Mouse (Mus musculus) megakaryocyte, embryonic 14.5 days (primary cell): ENCODE data around the gene Usp46. TPM values are rescaled to one million over a fixed set of nuclear protein-coding genes. Genes with fewer than 3 reads are reported as not detected.

ENCODE experiments used
- H3K27me3 ChIP-seq: replicated peaks from 2 replicates; pipeline ENCODE3; 2012; ENCODE audit warnings: inconsistent platforms
- H3K36me3 ChIP-seq: replicated peaks from 2 replicates; pipeline ENCODE3; 2012; ENCODE audit warnings: low read length, inconsistent platforms, mixed read lengths
- H3K4me1 ChIP-seq: 2 replicates; pipeline ENCODE4 v1.6.1; 2012; ENCODE audit warnings: inconsistent platforms
- H3K4me3 ChIP-seq: replicated peaks from 2 replicates; pipeline ENCODE3; 2012; ENCODE audit warnings: moderate library complexity, mild to moderate bottlenecking, inconsistent platforms
- H3K9me3 ChIP-seq: 2 replicates; pipeline ENCODE4 v1.6.1; 2012; ENCODE audit warnings: inconsistent platforms
- FLI1 ChIP-seq: IDR thresholded peaks from 2 replicates; pipeline ENCODE4 v1.6.1; 2012; ENCODE audit warnings: low read length, inconsistent platforms, mixed read lengths
- GATA1 ChIP-seq: IDR thresholded peaks from 3 replicates; pipeline ENCODE4 v1.6.1; 2012; ENCODE audit warnings: mixed read lengths, low read length, inconsistent platforms, borderline replicate concordance
- polyA plus RNA-seq: library from polyadenylated mRNA; stranded (reverse); fragments of >175 nt; gene quantifications from 2 replicates; pipeline ENCODE4 v1.2.3, GENCODE M21; 2012; ENCODE audit warnings: low replicate concordance; ENCODE audit not compliant: insufficient read depth

Gene Usp46
- polyA plus RNA-seq, 1 experiment: 1.5 TPM

DNA sequence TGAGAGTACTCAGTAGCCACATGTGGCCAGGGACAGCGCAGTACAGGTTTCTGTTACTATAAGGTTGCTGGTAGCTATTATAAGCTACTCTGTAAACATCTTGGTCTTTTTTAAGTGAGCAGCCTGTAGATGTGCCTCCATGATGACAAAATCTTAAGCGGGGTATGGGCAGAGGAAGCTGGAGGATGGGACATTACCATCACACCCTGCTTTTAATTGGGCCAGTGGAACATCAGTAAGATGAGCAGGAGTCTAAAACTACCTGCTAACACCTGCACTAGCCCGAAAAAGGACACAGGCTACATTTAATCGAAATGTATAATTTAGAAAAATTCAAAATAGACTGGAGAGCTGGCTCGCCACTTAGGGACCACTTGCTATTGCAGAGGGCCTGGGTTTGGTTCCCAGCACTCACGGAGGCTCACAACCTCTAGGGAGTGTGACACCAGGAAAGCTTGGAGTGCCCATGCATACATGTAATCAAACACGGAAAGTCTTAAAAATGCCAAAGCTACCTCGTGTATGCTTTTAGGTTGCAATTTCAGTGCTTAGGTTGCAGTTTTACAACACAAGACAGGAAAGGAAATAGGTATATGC is 26.7 kb upstream of the Usp46 start:
- Histone ChIP-seq H3K4me3 (peak overlapping the region; percentile 95), H3K27me3 (no peaks in the 10 kb centered on the region), H3K9me3 (no peaks in the 10 kb centered on the region), H3K4me1 (peaks cover 42% of the 10 kb centered on the region), H3K36me3 (peaks cover 49% of the 10 kb centered on the region)
- TF ChIP-seq GATA1 (no peak), FLI1 (no peak)

GRCm38 (mm10) chr5:74093556-74094428 is 25.6 kb upstream of the Usp46 start:
- TF ChIP-seq GATA1: no peak
- TF ChIP-seq FLI1: no peak
- H3K9me3 ChIP-seq: peaks cover 4% of the 10 kb centered on the region

GRCm38 (mm10) chr5:74092833-74093555 is 24.8 kb upstream of the Usp46 start:
- H3K36me3 ChIP-seq: peaks cover 36% of the 10 kb centered on the region
- no peak for TF ChIP-seq GATA1
- TF ChIP-seq FLI1: no peak
- no peaks in the 10 kb centered on the region for H3K27me3 ChIP-seq
- H3K9me3 ChIP-seq: peaks cover 4% of the 10 kb centered on the region
- peaks cover 42% of the 10 kb centered on the region for H3K4me1 ChIP-seq
- H3K4me3 ChIP-seq: peak overlapping the region; percentile 95

More at GRCm38 (mm10) chr5:74093556-74094428, 25.6 kb upstream of the Usp46 start:
- H3K4me1 ChIP-seq: peaks cover 42% of the 10 kb centered on the region
- no peaks in the 10 kb centered on the region for H3K27me3 ChIP-seq
- H3K4me3 ChIP-seq: peak overlapping the region; percentile 95
- peaks cover 43% of the 10 kb centered on the region for H3K36me3 ChIP-seq

DNA sequence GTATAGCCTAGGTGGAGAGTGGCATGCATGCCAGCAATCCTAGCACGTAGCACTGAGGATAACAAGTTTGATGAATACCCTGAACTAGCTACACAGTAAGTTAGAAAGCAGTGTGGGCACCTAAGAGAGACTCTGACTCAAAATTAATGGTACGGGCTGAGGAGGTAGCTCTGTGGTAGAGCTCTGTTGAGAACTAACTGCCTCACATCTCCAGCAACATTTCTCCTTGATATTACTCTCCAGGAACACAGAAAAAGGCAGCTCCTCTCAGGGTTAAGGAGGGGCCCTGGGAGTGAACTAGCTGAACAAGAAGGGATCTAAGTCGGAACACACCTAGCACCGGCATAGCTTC is 24.2 kb upstream of the Usp46 start:
- TF ChIP-seq FLI1: no peak

GRCm38 (mm10) chr5:74089643-74090042 is 21.4 kb upstream of the Usp46 start:
- Histone ChIP-seq H3K27me3 (no peaks in the 10 kb centered on the region), H3K4me3 (no peak overlapping the region), H3K9me3 (peaks cover 4% of the 10 kb centered on the region), H3K4me1 (peaks cover 22% of the 10 kb centered on the region), H3K36me3 (peaks cover 4% of the 10 kb centered on the region)
- no peak for TF ChIP-seq FLI1
- TF ChIP-seq GATA1: no peak

More for the DNA sequence above, 24.2 kb upstream of the Usp46 start:
- Histone ChIP-seq H3K27me3 (no peaks in the 10 kb centered on the region), H3K4me1 (peaks cover 39% of the 10 kb centered on the region), H3K36me3 (peaks cover 31% of the 10 kb centered on the region), H3K9me3 (peaks cover 4% of the 10 kb centered on the region), H3K4me3 (peak overlapping the region; percentile 95)

- TF ChIP-seq FLI1 (no peak), GATA1 (no peak)
- H3K27me3 ChIP-seq: no peaks in the 10 kb centered on the region
- H3K4me1 ChIP-seq: peaks cover 51% of the 10 kb centered on the region
- no peaks in the 10 kb centered on the region for H3K9me3 ChIP-seq
- H3K4me3 ChIP-seq: no peak overlapping the region
- H3K36me3 ChIP-seq: no peaks in the 10 kb centered on the region
Observed at GRCm38 (mm10) chr5:74081756-74082155, 13.5 kb upstream of the Usp46 start.

GRCm38 (mm10) chr5:74078861-74079615 is 10.8 kb upstream of the Usp46 start:
- Histone ChIP-seq H3K4me1 (peaks cover 72% of the 10 kb centered on the region), H3K4me3 (peak overlapping the region; percentile 82), H3K36me3 (no peaks in the 10 kb centered on the region), H3K9me3 (no peaks in the 10 kb centered on the region), H3K27me3 (no peaks in the 10 kb centered on the region)
- TF ChIP-seq GATA1 (peak; percentile 38; the same call in 1 of the 3 replicates), FLI1 (no peak; the same call in 1 of the 2 replicates)

DNA sequence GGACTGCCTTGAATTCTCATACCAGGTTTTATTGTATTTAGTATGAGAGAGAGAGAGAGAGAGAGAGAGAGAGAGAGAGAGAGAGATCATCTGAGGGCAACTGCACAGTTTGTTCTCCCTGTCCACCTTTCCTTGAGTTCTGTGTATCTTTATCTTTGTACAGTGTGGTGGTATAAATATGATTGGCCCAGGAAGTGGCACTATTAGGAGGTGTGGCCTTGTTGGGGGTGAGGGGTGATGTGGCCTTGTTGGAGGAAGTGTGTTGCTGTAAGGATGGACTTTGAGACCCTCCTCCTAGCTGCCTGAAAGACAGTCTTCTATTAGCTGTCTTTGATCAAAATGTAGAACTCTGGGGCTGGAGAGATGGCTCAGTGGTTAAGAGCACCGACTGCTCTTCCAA is 10.2 kb upstream of the Usp46 start:
- Histone ChIP-seq H3K36me3 (no peaks in the 10 kb centered on the region), H3K27me3 (no peaks in the 10 kb centered on the region), H3K4me1 (peaks cover 74% of the 10 kb centered on the region), H3K9me3 (no peaks in the 10 kb centered on the region), H3K4me3 (peak overlapping the region; percentile 80)
- TF ChIP-seq GATA1: no peak
- TF ChIP-seq FLI1: no peak

- Histone ChIP-seq H3K9me3 (no peaks in the 10 kb centered on the region), H3K4me3 (peak overlapping the region; percentile 67), H3K36me3 (no peaks in the 10 kb centered on the region), H3K4me1 (peaks cover 77% of the 10 kb centered on the region), H3K27me3 (no peaks in the 10 kb centered on the region)
- no peak for TF ChIP-seq FLI1
- no peak for TF ChIP-seq GATA1
Observed at GRCm38 (mm10) chr5:74077959-74078358, 9.7 kb upstream of the Usp46 start.
